Mouse (Mus musculus) limb, embryonic 14.5 days (tissue): ENCODE data around the gene Supt7l. TPM values are rescaled to one million over a fixed set of nuclear protein-coding genes. Genes with fewer than 3 reads are reported as not detected.

Experiments used
- ATAC-seq: fragments of 200-750 bp; cut with Nextera tagmentation; 2 replicates; pipeline ENCODE4 v1.8.0; 2017; ENCODE audit warnings: low read depth, moderate number of reproducible peaks, moderate TSS enrichment; ENCODE audit not compliant: low FRiP score
- DNase-seq: peaks from one replicate; pipeline ENCODE4 v3.0.0-alpha.2; 2015; ENCODE audit warnings: low spot score
- H3K27ac ChIP-seq: fragments of 300-500 bp; sonication (generic); replicated peaks from 2 replicates; pipeline ENCODE4 v1.5.1; 2014; ENCODE audit warnings: low read depth, mild to moderate bottlenecking, low read length, moderate library complexity, mixed read lengths
- H3K27me3 ChIP-seq: fragments of 300-500 bp; sonication (generic); 2 replicates; pipeline ENCODE4 v1.6.1; 2014; ENCODE audit warnings: low read length, mixed read lengths; ENCODE audit not compliant: control insufficient read depth, insufficient read depth
- H3K36me3 ChIP-seq: fragments of 300-500 bp; sonication (generic); 2 replicates; pipeline ENCODE4 v1.6.1; 2014; ENCODE audit warnings: mild to moderate bottlenecking, low read length, moderate library complexity, mixed read lengths; ENCODE audit not compliant: control insufficient read depth, insufficient read depth
- H3K4me1 ChIP-seq: fragments of 300-500 bp; sonication (generic); 2 replicates; pipeline ENCODE4 v1.6.1; 2014; ENCODE audit warnings: antibody characterized with exemption, low read length, mixed read lengths; ENCODE audit not compliant: control insufficient read depth, insufficient read depth
- H3K4me2 ChIP-seq: fragments of 300-500 bp; sonication (generic); replicated peaks from 2 replicates; pipeline ENCODE4 v1.6.1; 2014; ENCODE audit warnings: low read depth, mild to moderate bottlenecking, low read length, moderate library complexity; ENCODE audit not compliant: severe bottlenecking
- H3K4me3 ChIP-seq: fragments of 300-500 bp; sonication (generic); replicated peaks from 2 replicates; pipeline ENCODE4 v1.5.1; 2014; ENCODE audit warnings: low read length
- H3K9ac ChIP-seq: fragments of 300-500 bp; sonication (generic); 2 replicates; pipeline ENCODE4 v1.6.1; 2014; ENCODE audit warnings: mild to moderate bottlenecking, low read depth, low read length, moderate library complexity; ENCODE audit not compliant: severe bottlenecking
- H3K9me3 ChIP-seq: fragments of 300-500 bp; sonication (generic); 2 replicates; pipeline ENCODE4 v1.6.1; 2016; ENCODE audit warnings: low read length; ENCODE audit not compliant: control insufficient read depth
- POLR2A ChIP-seq: fragments of 200-500 bp; IDR thresholded peaks from 2 replicates; pipeline ENCODE4 v1.8.0; 2012; ENCODE audit warnings: inconsistent platforms, mild to moderate bottlenecking, moderate library complexity, borderline replicate concordance; ENCODE audit not compliant: insufficient read depth, insufficient read length; ENCODE audit errors: extremely low read depth
- WGBS: fragments of 180-500 bp; shearing (Covaris S2); extraction: QIAGEN DNeasy Blood & Tissue Kit; methylation state at CpG from one replicate; pipeline ENCODE4 v1.1.7; 2014; 5-methylcytosine and 5-hydroxymethylcytosine counted together
- polyA plus RNA-seq, 2 experiments: library from polyadenylated mRNA; depleted of rRNA in 1 of 2; stranded (reverse) in 1 of 2; unstranded in 1 of 2; fragments of >200 nt; fragmentation: Nextera tagmentation in 1 of 2; extraction: Ambion mirVana in 1 of 2; gene quantifications; 2 replicates each; pipeline versions ENCODE4 v1.2.1 to v1.2.3; 2012 to 2014

The Supt7l gene
- polyA plus RNA-seq, 2 experiments: 11.4 to 18.0 TPM

DNA sequence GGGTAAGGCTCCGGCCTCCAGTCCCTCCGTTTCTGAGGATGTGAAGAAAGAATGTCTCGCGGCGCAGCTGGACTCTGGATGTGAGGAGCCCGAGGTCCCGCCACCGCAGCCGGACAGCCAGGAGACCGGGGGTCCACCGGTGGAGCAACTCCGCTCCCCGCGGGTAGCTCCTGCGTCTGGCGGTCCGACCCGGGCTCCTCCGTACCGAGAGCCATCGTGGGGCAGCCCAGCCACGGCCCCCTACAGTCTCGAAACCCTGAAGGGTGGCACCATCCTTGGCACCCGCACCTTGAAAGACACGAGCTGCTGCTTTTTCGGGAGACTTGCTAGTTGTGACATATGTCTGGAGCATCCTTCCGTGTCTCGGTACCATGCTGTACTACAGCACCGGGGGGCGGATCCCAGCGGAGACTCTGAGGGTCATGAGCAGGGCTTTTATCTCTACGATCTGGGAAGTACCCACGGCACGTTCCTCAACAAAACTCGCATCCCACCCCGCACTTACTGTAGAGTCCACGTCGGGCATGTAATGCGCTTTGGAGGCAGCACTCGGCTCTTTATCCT lies 408 bp downstream of the Supt7l start:
- Histone ChIP-seq H3K4me2 (peak overlapping the region; percentile 85), H3K36me3 (peaks cover 43% of the 10 kb centered on the region), H3K4me3 (peak overlapping the region; percentile 86), H3K9ac (peak overlapping the region; percentile 84), H3K9me3 (no peaks in the 10 kb centered on the region), H3K27ac (0 out of 2 replicates have a peak overlapping the region, but pooled peaks have one; percentile 82), H3K4me1 (peaks cover 11% of the 10 kb centered on the region), H3K27me3 (no peaks in the 10 kb centered on the region)
- ATAC-seq (0 out of 2 replicates have a peak, but pooled peaks have one; percentile 6), DNase-seq (no peak)
- no peak for TF ChIP-seq POLR2A
- WGBS: 3% methylated on average over 40 of the region's 40 CpGs

- Histone ChIP-seq H3K4me3 (peak within 1 kb of the TSS; percentile 86), H3K27me3 (no peaks in the 10 kb centered on the region), H3K4me1 (peaks cover 11% of the 10 kb centered on the region), H3K9me3 (no peaks in the 10 kb centered on the region), H3K36me3 (peaks cover 41% of the 10 kb centered on the region), H3K27ac (peak within 1 kb of the TSS; percentile 82; the same call in 1 of the 2 replicates), H3K4me2 (peak within 1 kb of the TSS; percentile 85), H3K9ac (peak within 1 kb of the TSS; percentile 84)
- WGBS: 2% methylated on average over 28 of the region's 28 CpGs
- DNase-seq (peak; percentile 75), ATAC-seq (peak; percentile 83)
- TF ChIP-seq POLR2A: 0 out of 2 replicates have a peak, but pooled peaks have one; percentile 28
Measured at GRCm38 (mm10) chr5:31526354-31527116, 1.1 kb downstream of the Supt7l start, which contains the start of gene Slc4a1ap. TSS of gene Slc4a1ap (plus strand) at chr5:31526995.

DNA sequence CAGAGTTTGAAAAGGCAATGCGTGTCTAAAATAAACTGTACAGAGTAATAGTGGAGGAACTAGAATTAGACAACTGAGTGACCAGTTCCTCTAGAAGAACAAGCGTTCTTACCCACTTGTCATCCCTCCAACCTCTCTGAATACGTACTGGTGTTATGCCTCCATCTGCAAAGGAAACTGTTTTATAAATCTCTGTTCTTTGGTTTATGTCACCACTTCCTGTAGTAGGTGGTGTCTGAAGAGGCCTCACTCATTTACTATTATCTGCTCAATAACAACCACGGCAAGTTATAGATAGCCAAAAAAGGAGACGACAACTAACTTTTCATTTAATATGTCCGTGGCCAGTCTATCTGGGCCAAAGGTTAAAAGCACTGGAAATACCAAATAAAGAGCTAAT lies 7.1 kb downstream of the Supt7l start:
- WGBS: 92% methylated on average over 6 of the region's 6 CpGs
- H3K4me2 ChIP-seq: no peak overlapping the region

GRCm38 (mm10) chr5:31512481-31512880 lies 15.1 kb downstream of the Supt7l start:
- H3K36me3 ChIP-seq: peaks cover 92% of the 10 kb centered on the region
- no peak overlapping the region for H3K4me2 ChIP-seq
- H3K27ac ChIP-seq: no peak overlapping the region
- H3K27me3 ChIP-seq: no peaks in the 10 kb centered on the region
- H3K9me3 ChIP-seq: no peaks in the 10 kb centered on the region
- H3K9ac ChIP-seq: no peak overlapping the region
- no peak overlapping the region for H3K4me3 ChIP-seq
- H3K4me1 ChIP-seq: no peaks in the 10 kb centered on the region
- DNase-seq (no peak), ATAC-seq (no peak)
- 94% methylated on average over 1 of the region's 1 CpGs for WGBS
- TF ChIP-seq POLR2A: no peak

More for the DNA sequence above, 7.1 kb downstream of the Supt7l start:
- Histone ChIP-seq H3K27ac (no peak overlapping the region), H3K4me1 (no peaks in the 10 kb centered on the region), H3K27me3 (no peaks in the 10 kb centered on the region), H3K4me3 (no peak overlapping the region), H3K36me3 (peaks cover 71% of the 10 kb centered on the region), H3K9ac (no peak overlapping the region), H3K9me3 (no peaks in the 10 kb centered on the region)
- TF ChIP-seq POLR2A: no peak
- DNase-seq: no peak
- ATAC-seq: no peak

- 89% methylated on average over 10 of the region's 10 CpGs for WGBS
- no peak for DNase-seq
- no peak overlapping the region for H3K9ac ChIP-seq
- no peak overlapping the region for H3K4me3 ChIP-seq
- no peaks in the 10 kb centered on the region for H3K4me1 ChIP-seq
- no peaks in the 10 kb centered on the region for H3K27me3 ChIP-seq
- no peak overlapping the region for H3K27ac ChIP-seq
- no peak overlapping the region for H3K4me2 ChIP-seq
- no peak for TF ChIP-seq POLR2A
- ATAC-seq: no peak
- H3K9me3 ChIP-seq: no peaks in the 10 kb centered on the region
- peaks cover 88% of the 10 kb centered on the region for H3K36me3 ChIP-seq
Measured at GRCm38 (mm10) chr5:31504843-31505242, 22.8 kb downstream of the Supt7l start.
